Mouse (Mus musculus) adrenal gland (tissue): ENCODE measurements around the gene Calcrl.
"Not testable (repeated sequence)": the region's sequence is repeated elsewhere in the genome, so short reads cannot be mapped to it uniquely, and the experiment has no call there.

Source experiments
- intact Hi-C: fragments of 180-260 bp; cut with DNase I; formaldehyde crosslinking; loops from one replicate; pipeline ENCODE4 v1.15.1; 2025

Gene Calcrl

GRCm38 (mm10) chr2:84393236-84393635 lies 32.0 kb downstream of the Calcrl start:
- intact Hi-C loops = no loop called here

- intact Hi-C loops = no loop called here
These were observed 36.1 kb downstream of the Calcrl start for GRCm38 (mm10) chr2:84389075-84389474.

- intact Hi-C loops = not testable (repeated sequence)
These were observed 36.7 kb downstream of the Calcrl start for GRCm38 (mm10) chr2:84388537-84388936.

- intact Hi-C loops = no loop called here
These were observed 37.2 kb downstream of the Calcrl start for GRCm38 (mm10) chr2:84388023-84388416.

GRCm38 (mm10) chr2:84387394-84388022 lies 37.7 kb downstream of the Calcrl start:
- intact Hi-C loops = no loop called here

- intact Hi-C loops = no loop called here
These were observed 38.4 kb downstream of the Calcrl start for GRCm38 (mm10) chr2:84386563-84387393.

- intact Hi-C loops = no loop called here
These were observed 40.1 kb downstream of the Calcrl start for GRCm38 (mm10) chr2:84384911-84385693.

GRCm38 (mm10) chr2:84383828-84384227 lies 41.4 kb downstream of the Calcrl start:
- intact Hi-C loops = no loop called here

- intact Hi-C loops = no loop called here
These were observed 42.7 kb downstream of the Calcrl start for GRCm38 (mm10) chr2:84382556-84382955.

- intact Hi-C loops = no loop called here
These were observed 43.2 kb downstream of the Calcrl start for GRCm38 (mm10) chr2:84381997-84382396.

GRCm38 (mm10) chr2:84380816-84381215 lies 44.4 kb downstream of the Calcrl start:
- intact Hi-C loops = no loop called here

GRCm38 (mm10) chr2:84378678-84379077 lies 46.5 kb downstream of the Calcrl start:
- intact Hi-C loops = no loop called here

- intact Hi-C loops = no loop called here
These were observed 56.0 kb downstream of the Calcrl start for GRCm38 (mm10) chr2:84369256-84369655.

GRCm38 (mm10) chr2:84366742-84367141 lies 58.5 kb downstream of the Calcrl start:
- intact Hi-C loops = no loop called here

- intact Hi-C loops = no loop called here
These were observed 59.9 kb downstream of the Calcrl start for GRCm38 (mm10) chr2:84365266-84365665.

GRCm38 (mm10) chr2:84362779-84363719 lies 62.2 kb downstream of the Calcrl start:
- intact Hi-C loops = no loop called here

GRCm38 (mm10) chr2:84358690-84359343 lies 66.4 kb downstream of the Calcrl start:
- intact Hi-C loops = no loop called here

- intact Hi-C loops = no loop called here
These were observed 69.9 kb downstream of the Calcrl start for GRCm38 (mm10) chr2:84355281-84355680.

GRCm38 (mm10) chr2:84347376-84347775 lies 77.8 kb downstream of the Calcrl start:
- intact Hi-C loops = no loop called here

- intact Hi-C loops = no loop called here
These were observed 81.5 kb downstream of the Calcrl start for GRCm38 (mm10) chr2:84343756-84344155.
